Mouse (Mus musculus) heart, adult 18-20 months (tissue): ENCODE measurements at regions not wholly inside any gene's neighbourhood (a gene's known extent, or its start where the extent isn't known, plus 50 kb on each side); places are given as distances from the start of the nearest gene placed in this dataset.

Experiments used
- DNase-seq, 2 experiments: peaks; one replicate each; pipeline ENCODE4 v3.0.0; 2021 to 2022; ENCODE audit warnings: mixed read lengths in 1 of 2

- DNase-seq, result peak; percentile 50 to 52
Measured at GRCm38 (mm10) chr2:173334856-173335595, 58.7 kb upstream of the Pmepa1 start.

- DNase-seq, result peak; percentile 90 to 94
Measured at GRCm38 (mm10) chr2:173335859-173336258, 59.5 kb upstream of the Pmepa1 start.

GRCm38 (mm10) chr2:173337666-173338065, 61.3 kb upstream of the Pmepa1 start:
- DNase-seq, result peak; percentile 42 to 78

- peak; percentile 84 to 88 for DNase-seq
Measured at GRCm38 (mm10) chr2:173338671-173339070, 62.3 kb upstream of the Pmepa1 start.

GRCm38 (mm10) chr2:173339211-173339610, 62.9 kb upstream of the Pmepa1 start:
- peak in 1 of 2 experiments; percentile 20 for DNase-seq

GRCm38 (mm10) chr2:173340044-173340601, 63.8 kb upstream of the Pmepa1 start:
- DNase-seq, result no peak

- peak; percentile 26 to 37 for DNase-seq
Measured at GRCm38 (mm10) chr2:173342605-173343260, 66.4 kb upstream of the Pmepa1 start.

GRCm38 (mm10) chr2:173343665-173344064, 67.3 kb upstream of the Pmepa1 start:
- DNase-seq, result no peak

- DNase-seq, result no peak
Measured at GRCm38 (mm10) chr2:173344221-173344620, 67.9 kb upstream of the Pmepa1 start.

- no peak for DNase-seq
Measured at GRCm38 (mm10) chr2:173347341-173347740, 71.0 kb upstream of the Pmepa1 start.

- DNase-seq, result no peak
Measured at GRCm38 (mm10) chr2:173348757-173349156, 72.4 kb upstream of the Pmepa1 start.

- peak; percentile 20 to 41 for DNase-seq
Measured at GRCm38 (mm10) chr2:173349510-173349909, 73.2 kb upstream of the Pmepa1 start.

GRCm38 (mm10) chr2:173349910-173350309, 73.6 kb upstream of the Pmepa1 start:
- DNase-seq, result no peak

- DNase-seq, result no peak
Measured at GRCm38 (mm10) chr2:173350405-173350804, 74.1 kb upstream of the Pmepa1 start.

- DNase-seq, result no peak
Measured at GRCm38 (mm10) chr2:173350831-173351230, 74.5 kb upstream of the Pmepa1 start.

GRCm38 (mm10) chr2:173351831-173352755, 75.8 kb upstream of the Pmepa1 start:
- peak; percentile 86 to 91 for DNase-seq

GRCm38 (mm10) chr2:173352756-173353139, 76.4 kb upstream of the Pmepa1 start:
- DNase-seq, result peak in 1 of 2 experiments; percentile 44

- DNase-seq, result peak; percentile 33 to 49
Measured at GRCm38 (mm10) chr2:173353435-173354241, 77.3 kb upstream of the Pmepa1 start.

- DNase-seq, result no peak
Measured at GRCm38 (mm10) chr2:173356786-173357185, 80.5 kb upstream of the Pmepa1 start.

- no peak for DNase-seq
Measured at GRCm38 (mm10) chr2:173365441-173366166, 89.3 kb upstream of the Pmepa1 start.

- DNase-seq, result no peak
Measured at GRCm38 (mm10) chr2:173366734-173367133, 90.4 kb upstream of the Pmepa1 start.
